Mouse (Mus musculus): ENCODE data around the gene Padi2.

GRCm38 (mm10) chr4:140879116-140879515 is 27.0 kb upstream of the Padi2 start:
- TF ChIP-seq CTCF (IDR thresholded peaks at IDR 0.05; ENCODE audit: low read depth, low read length) (no peak), POLR2AphosphoS5 (IDR thresholded peaks at IDR 0.05; ENCODE audit: insufficient replicate concordance, low read depth, low read length) (no peak), GATA1 (IDR thresholded peaks at IDR 0.05; ENCODE audit: borderline replicate concordance, low read length) (no peak), TAL1 (conservative IDR thresholded peaks at IDR 0.05; ENCODE audit: low read depth, low read length) (no peak)

Data from G1E (cell line).